Mouse (Mus musculus) spleen, postnatal 14 days (tissue): ENCODE measurements around the gene Nudt21.

Experiments used
- DNase-seq, 2 experiments: peaks; one replicate each; pipeline ENCODE4 v3.0.0; 2021 to 2022; ENCODE audit warnings: low spot score in 2 of 2

Gene Nudt21

GRCm38 (mm10) chr8:94036944-94037524 lies at the start of gene Nudt21, which contains the start of gene Ogfod1:
Gene Nudt21 (minus strand): TSS chr8:94037031.
Gene Ogfod1 (plus strand): TSS chr8:94037198.
- DNase-seq, result peak; percentile 84 to 89

- no peak for DNase-seq
Measured at GRCm38 (mm10) chr8:94076461-94077192, 39.8 kb upstream of the Nudt21 start.

- no peak for DNase-seq
Measured at GRCm38 (mm10) chr8:94068793-94069192, 32.0 kb upstream of the Nudt21 start.

GRCm38 (mm10) chr8:94066121-94066863 lies 29.5 kb upstream of the Nudt21 start:
- no peak for DNase-seq

- peak in 1 of 2 experiments; percentile 38 for DNase-seq
Measured at GRCm38 (mm10) chr8:94057157-94057854, 20.5 kb upstream of the Nudt21 start.

GRCm38 (mm10) chr8:94052696-94053095 lies 15.9 kb upstream of the Nudt21 start:
- no peak for DNase-seq

- no peak for DNase-seq
Measured at GRCm38 (mm10) chr8:94047845-94048244, 11.0 kb upstream of the Nudt21 start.

DNA sequence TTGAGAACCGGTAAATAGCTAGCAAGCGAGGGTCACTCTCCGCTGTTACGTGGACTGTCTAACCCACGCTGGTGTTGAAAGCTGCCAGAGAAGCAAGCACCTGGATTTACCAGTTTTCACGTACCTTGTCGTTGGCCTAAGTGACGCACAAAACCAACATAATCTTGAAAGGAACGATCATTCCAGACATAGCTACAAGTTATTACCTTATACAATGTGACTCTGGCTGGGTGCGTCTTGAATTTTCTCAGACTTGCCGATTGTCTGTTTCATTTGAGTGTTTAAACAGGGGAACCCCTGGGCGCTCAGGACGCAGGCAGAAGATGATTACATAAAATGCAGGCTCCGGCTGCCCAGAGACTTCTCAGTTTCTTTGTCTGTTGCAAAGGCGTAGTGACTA lies 975 bp upstream of the Nudt21 start:
- no peak for DNase-seq

DNA sequence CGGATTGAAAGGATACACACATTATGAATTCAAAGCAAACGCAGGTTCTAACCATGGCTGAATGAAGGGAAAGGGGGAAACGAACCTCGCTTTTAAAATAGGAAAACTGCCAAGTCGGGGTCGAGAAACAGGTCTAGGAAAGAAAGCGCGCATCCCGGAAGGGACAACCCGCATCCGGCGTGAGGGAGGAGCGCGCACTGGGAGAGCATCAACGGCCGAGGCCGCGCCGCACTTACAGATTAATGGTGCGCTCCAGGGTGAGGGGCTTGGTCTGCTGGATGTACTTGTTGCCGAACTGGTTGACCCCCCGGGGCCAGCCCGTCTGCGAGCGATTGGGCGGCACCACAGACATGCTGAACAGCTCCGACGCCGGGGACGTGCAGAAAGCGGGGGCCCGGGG lies 290 bp downstream of the Nudt21 start:
- peak; percentile 38 to 56 for DNase-seq

- no peak for DNase-seq
Measured at GRCm38 (mm10) chr8:94035200-94035599, 1.6 kb downstream of the Nudt21 start.

GRCm38 (mm10) chr8:94033601-94034000 lies 3.2 kb downstream of the Nudt21 start:
- no peak for DNase-seq

- no peak for DNase-seq
Measured at GRCm38 (mm10) chr8:94029701-94030100, 7.1 kb downstream of the Nudt21 start.

GRCm38 (mm10) chr8:94023916-94024315 lies 12.9 kb downstream of the Nudt21 start:
- DNase-seq, result no peak

DNA sequence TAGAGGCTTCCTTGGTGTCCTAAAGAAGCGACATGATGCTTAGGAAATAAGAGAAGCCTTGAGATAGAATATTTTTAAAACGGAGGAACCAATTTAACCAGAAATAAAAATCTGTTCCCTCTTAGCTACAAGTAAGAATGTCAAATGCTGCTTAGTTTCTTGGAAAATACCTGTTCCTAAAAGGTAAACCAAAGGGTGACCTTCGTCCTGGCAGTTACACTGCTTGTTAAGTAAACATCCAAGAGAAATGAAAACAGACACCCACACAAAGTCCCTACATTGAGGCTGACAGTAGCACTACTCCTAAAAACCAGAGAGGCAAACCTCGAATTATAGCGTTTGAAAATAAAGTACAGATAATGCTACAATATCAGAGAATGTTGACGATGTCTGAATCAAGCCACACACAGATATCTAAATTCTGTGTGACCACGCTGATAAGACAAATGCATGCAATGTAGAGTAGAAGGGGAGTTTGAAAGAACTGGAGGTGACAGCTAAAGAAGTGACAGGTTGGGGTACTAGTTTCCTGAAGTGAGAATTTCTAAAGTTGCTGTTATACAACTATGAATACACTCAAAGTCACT lies 23.7 kb downstream of the Nudt21 start:
- no peak for DNase-seq

DNA sequence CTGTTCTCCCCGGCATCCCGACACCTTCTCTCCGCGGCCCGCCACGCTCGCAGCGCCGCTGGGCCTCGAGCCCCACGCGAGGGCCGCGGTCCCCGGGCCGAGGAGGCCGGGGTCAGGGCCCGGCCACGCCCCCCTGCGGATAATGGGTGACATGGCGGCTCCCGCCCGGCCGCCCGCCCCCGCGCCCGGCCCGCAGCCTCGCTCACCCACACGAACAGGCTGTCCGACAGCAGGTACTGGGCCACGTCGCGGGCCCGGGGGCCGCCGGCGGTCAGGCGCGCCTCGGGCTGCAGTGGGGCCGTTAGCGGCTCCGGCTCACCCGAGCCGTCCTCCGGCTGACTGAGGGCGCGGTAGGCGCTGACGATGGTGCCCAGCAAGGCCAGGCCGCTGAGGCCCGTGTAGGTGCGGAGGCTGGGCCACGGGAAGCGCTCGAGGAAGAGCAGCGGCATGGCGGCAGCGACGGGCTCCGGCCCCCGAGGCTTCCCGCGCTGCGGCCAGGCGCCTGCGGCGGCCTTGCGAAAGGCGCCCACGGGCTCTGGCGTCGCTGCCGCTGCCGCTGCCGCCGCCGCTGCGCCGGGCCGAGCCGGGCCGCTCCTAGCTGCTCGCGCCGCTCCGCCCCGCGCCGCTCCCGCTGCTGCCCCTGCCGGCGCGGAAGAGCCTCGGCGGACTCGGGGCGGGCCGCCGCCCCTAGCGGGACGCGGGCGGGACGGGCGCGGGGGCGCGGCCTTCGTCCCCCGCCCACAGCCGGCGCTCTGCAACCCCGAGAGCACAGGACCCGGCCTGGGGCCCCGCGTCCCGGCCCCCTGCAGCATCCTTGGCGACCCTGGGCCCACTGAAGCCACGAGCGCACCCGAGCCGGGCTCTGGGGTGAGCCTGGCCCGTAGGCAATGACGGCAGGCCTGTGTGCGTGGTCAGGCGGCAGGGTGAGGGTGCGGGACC lies 24.5 kb downstream of the Nudt21 start, which contains the start of gene Amfr:
Amfr (minus strand) TSS at position 830 of the 939 bp plus-strand sequence.
- peak; percentile 53 to 64 for DNase-seq

- DNase-seq, result peak in 1 of 2 experiments; percentile 11
Measured at GRCm38 (mm10) chr8:94011076-94012012, 25.5 kb downstream of the Nudt21 start.

DNA sequence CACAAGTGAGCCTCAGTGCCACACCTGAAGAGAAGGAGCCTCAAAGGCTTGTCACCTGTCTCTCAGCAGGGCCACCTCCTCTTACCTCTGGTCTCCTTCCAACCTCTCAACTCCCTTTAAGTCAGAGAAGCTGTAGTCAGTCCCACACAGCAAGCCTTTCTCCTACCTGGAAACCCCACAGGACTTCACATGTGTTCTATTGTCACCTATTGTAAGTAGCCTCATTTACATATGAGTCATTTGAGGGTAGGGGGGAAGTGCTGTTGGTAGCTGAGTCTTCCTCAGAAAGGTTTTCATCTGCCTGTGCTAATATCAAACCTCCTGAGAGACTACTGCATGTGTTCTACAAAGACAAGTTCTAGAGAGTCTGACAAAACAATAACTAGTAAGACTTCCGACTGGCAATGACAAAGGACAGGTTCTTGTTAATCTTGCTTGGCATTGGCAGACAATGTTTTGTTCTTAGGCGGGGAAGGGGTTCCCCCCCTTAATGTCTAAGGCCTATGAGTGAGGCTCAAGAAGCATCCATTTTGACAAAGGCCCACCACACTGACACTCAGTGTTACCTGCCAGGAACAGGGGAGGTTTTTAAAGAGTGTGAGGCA lies 26.6 kb downstream of the Nudt21 start:
- no peak for DNase-seq

- DNase-seq, result no peak
Measured at GRCm38 (mm10) chr8:94009243-94009845, 27.5 kb downstream of the Nudt21 start.
